11 mouse cellular contexts compared by ENCODE assay signal in genomic region chr7:137121243-137121858, GRCm38 (mm10).
DNase-seq lines count a peak whose midpoint lies in the region; ATAC-seq and TF ChIP-seq lines count a peak whose summit lies in the region.
"Had no signal": no experiment of that assay in that cellular context is flagged by ENCODE, and none has a peak within 500 bp of the region (broad histone marks: within the 10 kb centered on the region; RNA-seq: fewer than 3 reads in every experiment).

No protein-coding gene starts in this region.

- no peak overlapping the region for H3K9ac ChIP-seq in embryonic facial prominence, embryonic 15.5 days
- H3K9ac ChIP-seq in hindbrain, embryonic 16.5 days (ENCODE audit: low read depth, low read length) = no peak overlapping the region
- H3K9ac ChIP-seq in liver, postnatal 0 days (replicated peaks) = no peak overlapping the region
- H3K9ac ChIP-seq: limb, embryonic 15.5 days had no signal

- no peaks in the 10 kb centered on the region for H3K27me3 ChIP-seq in embryonic facial prominence, embryonic 15.5 days
- no peaks in the 10 kb centered on the region for H3K27me3 ChIP-seq in hindbrain, embryonic 16.5 days (replicated peaks; ENCODE audit: control insufficient read depth, insufficient read depth, low read length)
- no peaks in the 10 kb centered on the region for H3K27me3 ChIP-seq in liver, postnatal 0 days (ENCODE audit: insufficient read depth, low read length)
- H3K27me3 ChIP-seq: limb, embryonic 15.5 days had no signal

- no peaks in the 10 kb centered on the region for H3K9me3 ChIP-seq in embryonic facial prominence, embryonic 15.5 days (replicated peaks)
- H3K9me3 ChIP-seq in hindbrain, embryonic 16.5 days (ENCODE audit: control insufficient read depth, low read length) = no peaks in the 10 kb centered on the region
- no peaks in the 10 kb centered on the region for H3K9me3 ChIP-seq in liver, postnatal 0 days (ENCODE audit: low read length)
- H3K9me3 ChIP-seq: limb, embryonic 15.5 days had no signal

- ATAC-seq in frontal cortex, adult (ENCODE audit: low TSS enrichment) = 0 out of 2 replicates have a peak, but pooled peaks have one; percentile 23
- peak; percentile 56; the same call in 1 of the 2 replicates for ATAC-seq in embryonic facial prominence, embryonic 15.5 days (ENCODE audit: insufficient number of reproducible peaks, low FRiP score, low TSS enrichment, low read depth)
- ATAC-seq in hindbrain, embryonic 16.5 days = peak; percentile 52; the same call in 1 of the 2 replicates
- ATAC-seq in liver, postnatal 0 days = no peak

- no peak for DNase-seq in frontal cortex, adult 2 months (ENCODE audit: extremely low spot score in 1 of 2, low spot score in 1 of 2)
- peak; percentile 37 for DNase-seq in A20 (ENCODE audit: low read depth, low spot score)
- DNase-seq in adrenal gland, adult 8-10 months = no peak
- DNase-seq in adrenal gland, postnatal 4 days (ENCODE audit: low spot score in 2 of 2) = no peak
- DNase-seq in liver, postnatal 0 days = no peak
- DNase-seq: B cell, adult 2 months had no signal

- no peak overlapping the region for H3K4me2 ChIP-seq in embryonic facial prominence, embryonic 15.5 days (replicated peaks)
- 0 out of 2 replicates have a peak overlapping the region, but pooled peaks have one; percentile 16 for H3K4me2 ChIP-seq in hindbrain, embryonic 16.5 days (ENCODE audit: low read length)
- H3K4me2 ChIP-seq in liver, postnatal 0 days (ENCODE audit: low read depth, low read length) = no peak overlapping the region
- H3K4me2 ChIP-seq: limb, embryonic 15.5 days had no signal

- WGBS in embryonic facial prominence, embryonic 15.5 days = 60% methylated on average over 16 of the region's 16 CpGs
- 48% methylated on average over 16 of the region's 16 CpGs for WGBS in hindbrain, embryonic 16.5 days
- WGBS in liver, postnatal 0 days (ENCODE audit: insufficient replicate concordance) = 81% methylated on average over 16 of the region's 16 CpGs

- no peak for TF ChIP-seq CTCF in liver, postnatal 0 days (IDR thresholded peaks at IDR 0.05; ENCODE audit: low read depth)

- H3K27ac ChIP-seq in embryonic facial prominence, embryonic 15.5 days (replicated peaks) = no peak overlapping the region
- peak overlapping the region; percentile 26 for H3K27ac ChIP-seq in hindbrain, embryonic 16.5 days (ENCODE audit: low read depth, low read length)
- H3K27ac ChIP-seq in liver, postnatal 0 days (ENCODE audit: low read depth) = no peak overlapping the region
- H3K27ac ChIP-seq: kidney, postnatal 0 days; limb, embryonic 15.5 days had no signal

- H3K4me3 ChIP-seq in embryonic facial prominence, embryonic 15.5 days (replicated peaks) = no peak overlapping the region
- no peak overlapping the region for H3K4me3 ChIP-seq in hindbrain, embryonic 16.5 days (ENCODE audit: low read length)
- no peak overlapping the region for H3K4me3 ChIP-seq in liver, postnatal 0 days (ENCODE audit: low read depth, low read length)
- H3K4me3 ChIP-seq: limb, embryonic 15.5 days had no signal

- 0 out of 2 replicates have a peak, but pooled peaks cover 9% of the 10 kb centered on the region for H3K4me1 ChIP-seq in embryonic facial prominence, embryonic 15.5 days
- H3K4me1 ChIP-seq in hindbrain, embryonic 16.5 days (ENCODE audit: control insufficient read depth, insufficient read depth, low read depth, low read length) = peaks cover 8% of the 10 kb centered on the region
- H3K4me1 ChIP-seq in liver, postnatal 0 days (ENCODE audit: insufficient read depth) = no peaks in the 10 kb centered on the region
- H3K4me1 ChIP-seq: limb, embryonic 15.5 days had no signal

- TF ChIP-seq EP300 in liver, postnatal 0 days (IDR thresholded peaks at IDR 0.05; ENCODE audit: low read depth) = no peak

- H3K36me3 ChIP-seq in embryonic facial prominence, embryonic 15.5 days = no peaks in the 10 kb centered on the region
- no peaks in the 10 kb centered on the region for H3K36me3 ChIP-seq in hindbrain, embryonic 16.5 days (ENCODE audit: control insufficient read depth, insufficient read depth, low read length)
- no peaks in the 10 kb centered on the region for H3K36me3 ChIP-seq in liver, postnatal 0 days (replicated peaks; ENCODE audit: insufficient read depth, low read length)
- H3K36me3 ChIP-seq: limb, embryonic 15.5 days had no signal
